Mouse (Mus musculus) layer of hippocampus, adult 6 months (tissue): ENCODE measurements around the gene Nupr1l. TPM values are rescaled to one million over a fixed set of nuclear protein-coding genes. Genes with fewer than 3 reads are reported as not detected.

Experiments used
- long read RNA-seq, 2 experiments: library from polyadenylated mRNA; unstranded; transcript quantifications; one replicate each; pipeline ENCODE4 v2.0.0; 2019 to 2020
- polyA plus RNA-seq: library from polyadenylated mRNA; unstranded; fragments of <200 nt; fragmentation: Nextera tagmentation; gene quantifications from 2 replicates; pipeline ENCODE4 v1.2.3, GENCODE M21; 2021

Nupr1l gene
- 3.6 and 7.0 TPM in 2 replicates for polyA plus RNA-seq
- long read RNA-seq, experiment 1, partial matches to known transcripts: 1 of 1 reads
- long read RNA-seq, experiment 1, other reads (novel, unspliced or antisense): 0 of 1 reads
- long read RNA-seq, experiment 2, partial matches to known transcripts: 0 of 2 reads
- long read RNA-seq, experiment 2, other reads (novel, unspliced or antisense): 0 of 2 reads

DNA sequence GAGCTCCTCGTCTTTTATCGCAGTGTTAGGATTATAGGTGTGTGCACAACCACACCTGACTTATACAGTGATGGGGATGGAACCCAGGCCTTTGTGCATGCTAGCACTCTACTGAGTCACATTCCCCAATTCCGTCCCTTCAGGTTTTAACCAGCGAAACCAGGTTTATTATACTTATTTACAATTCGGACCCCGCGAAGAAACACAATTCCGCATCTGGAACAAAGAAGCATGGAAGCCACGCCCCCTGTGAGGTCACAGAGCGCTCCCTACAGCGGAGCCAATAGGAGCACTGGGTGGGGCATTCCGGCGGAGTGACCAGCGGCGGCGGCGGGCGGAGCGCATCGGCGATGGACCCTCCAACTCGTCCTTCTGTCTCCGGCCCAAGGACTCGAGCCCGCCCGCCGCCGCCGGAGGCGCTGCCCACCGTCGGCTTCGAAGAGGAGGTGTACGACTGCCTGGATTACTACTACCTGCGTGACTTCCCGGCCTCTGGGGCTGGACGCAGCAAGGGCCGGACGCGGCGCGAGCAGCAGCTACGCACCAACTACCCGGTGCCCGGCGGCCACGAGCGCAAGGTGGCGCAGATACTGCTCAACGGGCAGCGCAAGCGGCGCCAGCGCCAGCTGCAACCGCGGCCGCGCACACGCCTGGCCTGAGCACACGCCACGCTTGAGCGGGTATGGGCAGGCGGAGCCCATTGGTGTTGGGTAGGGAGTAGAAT is at the start of gene Nupr1l:
Nupr1l (plus strand) TSS at position 299 of the 724 bp plus-strand sequence.

DNA sequence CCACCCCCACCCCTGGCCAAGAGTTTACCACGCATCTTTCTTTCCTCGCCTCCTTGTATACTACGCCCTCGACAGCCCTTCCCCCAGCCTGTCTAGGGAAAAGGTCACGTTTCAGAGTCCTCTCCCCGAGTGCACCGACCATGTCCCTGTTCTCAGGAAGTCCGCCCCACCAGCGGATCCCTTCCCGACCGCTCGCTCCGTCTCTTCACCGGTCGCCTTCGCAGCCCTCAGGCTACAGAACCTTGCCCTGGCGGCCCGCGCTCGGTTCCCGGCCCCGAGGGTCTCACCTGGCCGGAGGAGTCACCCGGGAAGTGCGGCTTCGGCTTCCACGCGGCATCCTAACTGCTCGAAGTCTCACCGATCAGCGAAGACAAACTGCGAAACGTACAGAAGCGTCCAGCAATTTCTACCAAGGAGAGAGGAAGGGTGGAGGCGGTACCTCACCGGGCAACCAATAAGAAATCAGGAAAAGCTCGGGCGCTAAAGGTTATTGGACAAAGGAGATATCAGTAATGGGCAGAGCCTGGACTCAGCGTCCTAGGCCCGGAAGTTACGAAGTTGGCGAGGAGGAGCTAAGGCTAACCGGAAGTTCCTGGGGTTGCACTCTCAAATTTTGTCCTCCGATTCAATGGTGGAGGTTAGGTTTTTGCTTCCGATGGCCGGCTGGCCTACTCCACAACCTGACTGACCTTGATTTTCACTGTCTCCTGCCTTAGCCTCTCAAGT is 21.3 kb upstream of the Nupr1l start, which contains the start of gene Chchd2:
Chchd2 (minus strand) TSS at position 560 of the 726 bp plus-strand sequence.

DNA sequence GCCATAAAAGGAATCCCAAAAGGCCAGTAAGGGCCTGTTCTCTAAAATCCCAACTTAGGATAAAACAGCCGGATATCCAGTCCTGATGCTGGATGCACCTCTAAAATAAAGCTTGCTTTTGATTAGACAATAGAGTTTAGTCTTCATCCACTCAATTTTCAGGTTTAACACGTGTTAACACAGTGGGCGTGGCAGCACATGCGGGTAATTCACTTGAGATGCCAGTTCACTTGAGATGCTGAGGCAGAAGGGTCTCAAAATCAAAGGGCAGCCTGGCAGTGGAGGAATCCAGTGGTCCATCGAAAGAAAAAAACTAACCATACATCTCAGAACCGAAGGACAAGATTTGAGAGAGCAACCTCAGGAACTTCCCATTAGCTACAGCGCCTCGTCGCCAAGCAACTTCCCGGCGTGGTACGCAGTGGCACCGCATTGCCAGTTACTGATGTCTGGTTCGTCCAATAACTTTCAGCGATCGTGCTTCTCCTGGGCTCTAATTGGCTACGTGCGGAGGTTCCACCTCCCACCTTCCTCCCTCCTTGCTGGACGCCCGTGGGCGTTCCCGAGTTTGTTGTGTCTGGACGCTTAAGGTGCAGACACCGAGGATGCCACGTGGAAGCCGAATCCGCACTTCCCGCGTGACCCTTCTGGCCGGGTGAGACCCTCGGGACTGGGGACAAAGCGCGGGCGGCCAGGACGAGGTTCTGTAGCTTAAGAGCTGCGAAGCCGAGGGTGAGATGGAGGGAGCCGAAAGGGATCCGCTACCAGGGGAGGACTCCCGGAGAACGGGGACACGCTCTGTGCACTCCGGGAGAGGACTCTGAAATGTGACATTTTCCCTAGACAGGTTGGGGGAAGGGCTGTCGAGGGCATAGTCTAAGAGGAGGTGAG is 12.9 kb upstream of the Nupr1l start, which contains the start of gene Zbed5:
Zbed5 (plus strand) TSS at position 526 of the 891 bp plus-strand sequence.

DNA sequence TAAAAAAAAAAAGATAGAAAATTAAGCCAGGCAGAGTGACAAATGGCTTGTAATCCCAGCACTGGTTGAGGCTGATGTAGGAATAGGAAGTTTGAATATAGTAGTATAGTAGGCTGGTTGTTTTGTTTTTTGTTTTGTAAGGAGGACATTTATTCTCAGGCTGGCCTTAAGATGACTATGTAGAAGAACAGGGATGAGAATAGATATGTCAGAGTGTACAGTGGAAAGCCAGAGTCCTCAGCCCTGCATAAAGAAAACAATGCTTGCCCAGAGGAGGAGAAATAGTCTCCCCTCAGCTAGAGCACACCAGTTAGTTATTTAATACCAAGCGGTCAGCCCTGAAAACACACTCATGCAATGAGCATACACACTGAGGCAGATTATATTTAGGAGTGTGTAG is 9.9 kb upstream of the Nupr1l start, which contains the start of gene Phkg1:
Phkg1 (minus strand) TSS at position 101 of the 400 bp plus-strand sequence.

DNA sequence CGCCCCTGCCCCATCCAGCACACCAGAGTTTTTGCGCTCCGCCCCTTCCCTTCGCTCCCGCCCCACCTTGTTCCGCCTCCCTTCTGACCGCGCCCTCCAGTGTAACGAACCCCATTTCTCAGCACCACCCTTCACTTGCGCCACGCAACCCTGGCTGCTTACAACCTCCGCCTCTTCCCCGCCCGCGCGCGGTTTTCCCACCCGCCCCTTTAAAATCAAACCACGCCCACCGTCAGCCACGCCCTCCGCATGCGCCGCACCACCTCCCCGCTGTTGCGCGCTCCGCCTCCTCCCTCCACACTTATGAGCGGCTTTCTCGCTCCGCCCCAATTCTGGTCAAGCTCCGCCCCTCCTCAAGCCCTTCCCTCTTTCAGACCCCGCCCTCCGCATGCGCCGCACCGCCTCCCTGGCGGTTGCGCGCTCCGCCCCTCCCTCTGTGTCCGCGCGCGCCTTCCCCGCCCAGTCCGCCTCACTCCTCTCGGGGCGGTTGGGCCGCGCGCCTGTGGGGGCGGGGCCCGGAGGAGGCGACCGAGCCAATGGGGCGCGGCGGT is 33.2 kb downstream of the Nupr1l start, which contains the start of gene Vkorc1l1:
Vkorc1l1 (plus strand) TSS at position 476 of the 551 bp plus-strand sequence.

Other genes starting within 250 kb of the Nupr1l start
- gene Zfp11, start 238.4 kb upstream of the Nupr1l start, polyA plus RNA-seq: 2.9 and 3.4 TPM in 2 replicates
- not detected in 2 replicates for gene Sept14, start 200.0 kb upstream of the Nupr1l start, polyA plus RNA-seq
- 221 and 233 TPM in 2 replicates for gene Mrps17, start 193.0 kb upstream of the Nupr1l start, polyA plus RNA-seq
- gene Nipsnap2, start 183.5 kb upstream of the Nupr1l start, polyA plus RNA-seq: 153 and 202 TPM in 2 replicates
- gene Psph, start 121.1 kb upstream of the Nupr1l start, polyA plus RNA-seq: 49.6 and 53.3 TPM in 2 replicates
- 17.6 and 18.9 TPM in 2 replicates for gene Sumf2, start 61.6 kb upstream of the Nupr1l start, polyA plus RNA-seq
- gene Chchd2, start 21.1 kb upstream of the Nupr1l start, polyA plus RNA-seq: 2,015 and 2,200 TPM in 2 replicates
- gene Zbed5, start 12.8 kb upstream of the Nupr1l start, polyA plus RNA-seq: 6.1 and 7.3 TPM in 2 replicates
- gene Phkg1, start 10.0 kb upstream of the Nupr1l start, polyA plus RNA-seq: 7.8 and 7.9 TPM in 2 replicates
- gene Vkorc1l1, start 33.4 kb downstream of the Nupr1l start, polyA plus RNA-seq: 6.3 and 8.5 TPM in 2 replicates
- gene Gusb, start 94.5 kb downstream of the Nupr1l start, polyA plus RNA-seq: 22.1 and 23.5 TPM in 2 replicates
- 19.3 and 19.5 TPM in 2 replicates for gene Asl, start 120.7 kb downstream of the Nupr1l start, polyA plus RNA-seq
- gene Crcp, start 120.8 kb downstream of the Nupr1l start, polyA plus RNA-seq: 35.4 and 40.8 TPM in 2 replicates
- gene Tpst1, start 164.8 kb downstream of the Nupr1l start, polyA plus RNA-seq: 40.7 and 41.9 TPM in 2 replicates
- 10.1 and 11.5 TPM in 2 replicates for gene Kctd7, start 236.3 kb downstream of the Nupr1l start, polyA plus RNA-seq